Mouse (Mus musculus): ENCODE measurements around the gene Ccnd2.
A peak's percentile ranks its signal among the peaks of the same experiment; 100 is the strongest.

The Ccnd2 gene

GRCm38 (mm10) chr6:127152106-127152951 lies at the start of gene Ccnd2:
TSS of gene Ccnd2 (minus strand) at chr6:127152193.
- peak; percentile 60 to 62 for DNase-seq

DNA sequence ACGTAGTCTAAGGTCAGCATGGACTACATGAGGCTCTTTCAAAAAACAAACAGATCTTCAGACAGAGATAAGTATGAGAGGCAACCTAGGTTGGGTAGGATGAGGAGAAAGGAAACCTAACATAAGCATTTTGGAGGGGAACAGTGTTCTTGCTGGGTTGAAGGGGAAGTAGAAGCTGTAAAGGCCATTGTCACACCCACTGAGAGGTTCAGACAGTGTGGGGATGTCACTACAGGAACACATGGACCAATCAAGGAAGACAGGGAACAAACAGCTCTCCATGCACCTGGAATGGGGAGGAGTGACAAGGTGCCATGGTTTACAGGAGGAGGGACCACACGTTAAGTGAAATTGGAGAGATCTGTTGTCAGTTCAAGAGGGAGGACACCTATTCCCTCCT lies 45.0 kb upstream of the Ccnd2 start:
- DNase-seq, result no peak

DNA sequence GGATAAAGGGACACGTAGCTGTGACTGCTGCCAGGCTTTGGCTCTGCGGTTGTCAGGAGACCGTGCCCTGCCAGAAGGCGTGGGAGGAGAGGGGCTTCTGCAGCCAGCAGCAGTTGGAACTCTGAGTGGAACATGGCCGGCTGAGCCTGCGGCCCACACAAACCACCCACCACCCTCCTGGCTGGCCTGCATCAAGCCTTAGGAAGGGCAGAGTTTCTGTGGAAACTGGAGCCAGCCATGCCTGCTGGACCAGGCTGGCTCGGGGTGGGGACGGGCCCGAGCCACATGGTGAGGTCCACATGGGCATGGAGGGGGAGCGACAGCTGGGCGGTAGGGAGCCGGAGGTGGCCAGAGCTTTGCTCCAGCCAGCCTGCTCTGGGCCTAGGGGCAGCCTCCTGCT lies 29.3 kb upstream of the Ccnd2 start:
- DNase-seq, result no peak

GRCm38 (mm10) chr6:127179056-127179759 lies 27.2 kb upstream of the Ccnd2 start:
- no peak for DNase-seq

GRCm38 (mm10) chr6:127177962-127178361 lies 26.0 kb upstream of the Ccnd2 start:
- DNase-seq, result no peak

GRCm38 (mm10) chr6:127177441-127177840 lies 25.4 kb upstream of the Ccnd2 start:
- no peak for DNase-seq

DNA sequence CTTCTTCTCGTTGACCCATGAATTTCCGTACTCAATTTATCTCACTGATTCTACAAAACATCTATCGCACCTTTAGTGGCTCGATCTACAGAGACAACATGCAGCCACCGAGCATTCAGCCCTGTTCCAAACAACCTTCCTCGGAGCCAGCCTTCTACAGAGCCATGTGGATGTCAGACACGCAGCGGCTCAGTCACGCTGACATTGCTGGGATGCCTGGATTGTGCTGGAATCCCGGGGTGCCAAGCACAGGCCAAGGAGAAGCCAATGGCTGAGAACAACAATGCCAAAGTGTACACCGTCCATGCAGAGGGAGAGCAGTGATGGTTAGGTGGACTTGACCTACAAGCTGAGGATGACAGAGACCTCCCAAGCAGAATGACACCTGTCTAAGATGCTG lies 20.5 kb upstream of the Ccnd2 start:
- DNase-seq, result no peak

DNA sequence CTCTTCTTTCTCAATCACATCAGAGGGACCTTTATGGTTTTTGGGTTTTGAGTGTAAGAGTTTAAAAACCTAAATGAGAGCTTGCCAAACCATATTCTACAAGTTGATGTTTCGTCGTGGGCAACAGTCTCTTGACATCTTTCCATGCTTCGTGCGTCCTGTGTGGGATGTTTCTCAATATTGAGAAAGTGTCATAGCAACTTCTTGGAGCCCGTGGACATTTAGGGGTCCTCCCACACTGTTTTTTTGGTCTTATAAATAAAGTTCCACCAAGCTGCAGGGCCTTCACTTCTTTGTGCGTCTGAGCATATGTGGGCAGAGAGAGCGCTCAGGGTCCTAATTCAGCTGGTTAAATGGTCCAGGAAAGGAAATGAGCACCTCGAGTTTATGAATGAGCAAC lies 18.7 kb upstream of the Ccnd2 start:
- DNase-seq, result no peak

DNA sequence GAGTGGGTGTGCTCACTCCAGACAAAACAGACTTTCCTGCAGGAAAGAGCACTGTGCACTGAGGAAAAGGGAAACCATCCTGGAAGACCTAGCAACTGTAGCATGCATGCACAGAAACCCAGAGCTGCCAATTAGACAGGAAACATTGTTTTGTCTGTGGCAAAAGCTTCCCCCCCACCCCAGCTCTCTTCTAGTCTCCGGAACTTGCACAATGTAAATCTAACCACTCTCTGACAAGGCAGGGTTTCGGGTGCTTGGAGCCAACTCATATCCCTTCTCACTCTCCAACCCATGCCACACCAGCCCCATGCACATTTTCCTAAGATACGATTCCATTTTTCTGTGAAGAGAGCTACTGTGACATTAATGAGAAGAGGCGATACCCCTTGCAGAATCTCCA lies 13.7 kb upstream of the Ccnd2 start:
- no peak for DNase-seq

DNA sequence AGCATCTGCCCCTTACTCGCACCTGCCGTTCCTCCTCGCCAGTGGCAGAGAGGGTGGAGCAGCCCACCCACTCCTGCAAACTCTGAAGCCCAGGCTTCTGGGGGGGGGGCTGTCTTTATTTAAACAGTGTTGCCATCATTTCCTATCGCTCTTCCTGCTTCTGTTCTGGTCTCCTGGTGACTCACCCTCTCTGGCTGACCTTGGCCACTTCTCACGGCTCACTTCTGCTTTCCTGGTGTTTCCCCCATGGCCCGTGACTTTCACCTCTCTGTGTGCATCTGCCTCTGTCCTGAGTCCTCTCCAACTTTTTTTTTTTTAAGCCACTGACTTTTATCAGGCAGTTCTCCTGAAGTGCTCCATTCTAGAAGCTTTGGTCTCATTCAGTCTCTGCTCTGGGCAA lies 10.8 kb upstream of the Ccnd2 start:
- DNase-seq, result no peak

- no peak for DNase-seq
Measured at GRCm38 (mm10) chr6:127157321-127157720, 5.3 kb upstream of the Ccnd2 start.

- peak in 1 of 2 experiments; percentile 40 for DNase-seq
Measured at GRCm38 (mm10) chr6:127155468-127155867, 3.5 kb upstream of the Ccnd2 start.

GRCm38 (mm10) chr6:127154708-127155268 lies 2.8 kb upstream of the Ccnd2 start:
- DNase-seq, result peak; percentile 49 to 55

DNA sequence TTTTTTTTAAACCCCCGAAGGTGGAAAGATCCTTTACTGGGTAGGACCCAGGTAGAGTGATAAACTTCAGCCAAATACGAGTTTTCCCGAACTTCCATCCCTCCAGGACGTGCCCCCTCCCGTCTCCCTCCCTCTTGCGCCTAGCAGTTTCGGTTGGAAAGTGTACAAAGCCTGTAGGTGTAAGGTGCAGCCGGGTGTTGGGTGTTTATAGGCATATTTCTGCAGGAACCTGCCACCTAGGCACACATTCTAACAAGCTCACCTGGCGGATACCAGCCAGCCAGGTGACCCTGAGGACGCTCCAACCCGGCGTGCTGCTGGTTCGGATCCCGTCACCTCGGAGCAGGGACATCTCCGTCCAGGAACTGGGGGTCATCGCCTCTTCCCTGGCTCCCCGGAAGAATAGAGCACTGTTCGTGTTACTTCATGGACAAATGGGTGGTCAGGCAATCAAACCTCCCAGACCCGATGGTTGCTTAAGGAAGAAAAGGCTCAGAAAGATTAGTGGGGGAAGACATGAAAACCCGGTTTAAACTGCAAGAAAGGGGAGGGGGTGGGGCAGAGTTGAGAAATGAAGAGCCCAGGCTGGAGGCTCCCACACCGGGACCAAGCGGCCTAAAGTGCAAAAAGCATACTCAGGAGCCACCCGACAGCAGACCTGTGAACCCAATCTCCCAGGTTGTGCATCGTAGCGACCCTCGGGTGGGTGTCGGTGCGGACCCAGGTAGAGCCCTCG lies 2.1 kb upstream of the Ccnd2 start:
- DNase-seq, result no peak

GRCm38 (mm10) chr6:127153296-127153800 lies 1.4 kb upstream of the Ccnd2 start:
- DNase-seq, result no peak

DNA sequence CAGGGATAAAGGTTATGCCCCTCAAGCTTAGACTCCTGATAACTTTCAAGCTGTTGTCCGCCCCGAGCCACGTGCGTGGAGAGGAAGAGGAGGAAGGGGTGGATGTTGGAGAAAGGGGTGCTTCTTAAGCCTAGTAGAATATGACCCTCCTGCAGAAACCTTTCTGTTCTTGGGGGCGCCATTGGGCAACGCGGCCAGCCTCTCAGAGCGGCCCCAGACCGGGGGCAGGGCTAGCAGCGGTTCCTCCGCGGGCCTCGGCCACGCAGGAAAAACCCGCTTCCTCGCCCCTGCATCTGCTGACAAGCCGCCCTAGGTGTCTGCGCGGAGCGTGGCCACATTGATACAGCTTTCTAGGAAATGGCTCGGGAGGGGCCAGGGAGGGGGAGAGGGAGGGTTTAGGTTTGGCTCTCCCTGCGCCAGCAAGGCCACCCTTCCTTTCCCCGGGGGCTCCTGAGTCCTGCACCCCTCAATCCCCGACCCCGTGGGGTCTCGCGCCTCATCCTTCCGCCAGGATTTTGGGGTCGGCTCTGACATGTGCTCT lies 358 bp downstream of the Ccnd2 start:
- DNase-seq, result peak; percentile 47 to 57

- peak; percentile 55 to 56 for DNase-seq
Measured at GRCm38 (mm10) chr6:127150663-127151564, 1.1 kb downstream of the Ccnd2 start.

GRCm38 (mm10) chr6:127149944-127150662 lies 1.9 kb downstream of the Ccnd2 start:
- DNase-seq, result peak in 1 of 2 experiments; percentile 40

GRCm38 (mm10) chr6:127149303-127149943 lies 2.6 kb downstream of the Ccnd2 start:
- DNase-seq, result peak; percentile 37 to 50

Measured in spleen, adult 18-20 months (tissue).